Mouse (Mus musculus): ENCODE results near the gene Ccdc84. TPM values are rescaled to one million over a fixed set of nuclear protein-coding genes. Genes with fewer than 3 reads are reported as not detected.
"Not testable (repeated sequence)": the region's sequence is repeated elsewhere in the genome, so short reads cannot be mapped to it uniquely, and the experiment has no call there.

Gene Ccdc84
- polyA plus RNA-seq (2014; fragmentation: Nextera tagmentation; extraction: Ambion mirVana): 27.1 and 29.3 TPM in 2 replicates

- Histone ChIP-seq H3K4me3 (ENCODE audit: low read depth, low read length) (peak within 1 kb of the TSS; percentile 77), H3K27ac (ENCODE audit: low read depth) (peak within 1 kb of the TSS; percentile 64; the same call in 1 of the 2 replicates), H3K4me1 (replicated peaks; ENCODE audit: control insufficient read depth, insufficient read depth, low read length) (peaks cover 6% of the 10 kb centered on the region; the same call in 1 of the 2 replicates), H3K36me3 (ENCODE audit: control insufficient read depth, insufficient read depth, low read length) (peaks cover 15% of the 10 kb centered on the region), H3K9ac (ENCODE audit: low read length) (peak within 1 kb of the TSS; percentile 78), H3K9me3 (ENCODE audit: control insufficient read depth, low read length) (no peaks in the 10 kb centered on the region), H3K27me3 (replicated peaks; ENCODE audit: control insufficient read depth, insufficient read depth, low read length) (no peaks in the 10 kb centered on the region), H3K4me2 (ENCODE audit: low read length) (peak within 1 kb of the TSS; percentile 84)
- 75% methylated on average over 14 of the region's 14 CpGs for WGBS
- no peak for ATAC-seq (replicated peaks; ENCODE audit: low FRiP score, low TSS enrichment, low read depth)
- DNase-seq (ENCODE audit: low spot score): no peak
Observed at GRCm38 (mm10) chr9:44418519-44419385, at the start of gene Ccdc84. TSS of gene Ccdc84 (minus strand) at chr9:44418569.

GRCm38 (mm10) chr9:44461950-44462349 lies 43.6 kb upstream of the Ccdc84 start:
- Histone ChIP-seq H3K4me3 (ENCODE audit: low read depth, low read length) (no peak overlapping the region), H3K27ac (ENCODE audit: low read depth) (no peak overlapping the region), H3K4me2 (ENCODE audit: low read length) (no peak overlapping the region), H3K9ac (ENCODE audit: low read length) (no peak overlapping the region), H3K9me3 (ENCODE audit: control insufficient read depth, low read length) (no peaks in the 10 kb centered on the region), H3K4me1 (replicated peaks; ENCODE audit: control insufficient read depth, insufficient read depth, low read length) (0 out of 2 replicates have a peak, but pooled peaks cover 4% of the 10 kb centered on the region), H3K27me3 (replicated peaks; ENCODE audit: control insufficient read depth, insufficient read depth, low read length) (no peaks in the 10 kb centered on the region), H3K36me3 (ENCODE audit: control insufficient read depth, insufficient read depth, low read length) (no peaks in the 10 kb centered on the region)
- DNase-seq (ENCODE audit: low spot score): no peak
- no peak for ATAC-seq (replicated peaks; ENCODE audit: low FRiP score, low TSS enrichment, low read depth)
- 83% methylated on average over 5 of the region's 5 CpGs for WGBS

- H3K9ac ChIP-seq (ENCODE audit: low read length): no peak overlapping the region
- ATAC-seq (replicated peaks; ENCODE audit: low FRiP score, low TSS enrichment, low read depth): 0 out of 2 replicates have a peak, but pooled peaks have one; percentile 38
- 4% methylated on average over 11 of the region's 11 CpGs for WGBS
Observed at GRCm38 (mm10) chr9:44457035-44457742, 38.8 kb upstream of the Ccdc84 start.

GRCm38 (mm10) chr9:44454891-44455220 lies 36.5 kb upstream of the Ccdc84 start, which contains the start of gene Upk2:
TSS of gene Upk2 (minus strand) at chr9:44454976.
- no peaks in the 10 kb centered on the region for H3K36me3 ChIP-seq (ENCODE audit: control insufficient read depth, insufficient read depth, low read length)
- no peaks in the 10 kb centered on the region for H3K27me3 ChIP-seq (replicated peaks; ENCODE audit: control insufficient read depth, insufficient read depth, low read length)
- no peak within 1 kb of the TSS for H3K9ac ChIP-seq (ENCODE audit: low read length)
- DNase-seq (ENCODE audit: low spot score): no peak
- 0 out of 2 replicates have a peak, but pooled peaks cover 4% of the 10 kb centered on the region for H3K4me1 ChIP-seq (replicated peaks; ENCODE audit: control insufficient read depth, insufficient read depth, low read length)
- ATAC-seq (replicated peaks; ENCODE audit: low FRiP score, low TSS enrichment, low read depth): 0 out of 2 replicates have a peak, but pooled peaks have one; percentile 24
- no peaks in the 10 kb centered on the region for H3K9me3 ChIP-seq (ENCODE audit: control insufficient read depth, low read length)
- WGBS: 25% methylated on average over 4 of the region's 4 CpGs
- H3K4me2 ChIP-seq (ENCODE audit: low read length): no peak within 1 kb of the TSS
- H3K4me3 ChIP-seq (ENCODE audit: low read depth, low read length): no peak within 1 kb of the TSS
- no peak within 1 kb of the TSS for H3K27ac ChIP-seq (ENCODE audit: low read depth)

More at GRCm38 (mm10) chr9:44457035-44457742, 38.8 kb upstream of the Ccdc84 start:
- H3K36me3 ChIP-seq (ENCODE audit: control insufficient read depth, insufficient read depth, low read length): no peaks in the 10 kb centered on the region
- no peaks in the 10 kb centered on the region for H3K27me3 ChIP-seq (replicated peaks; ENCODE audit: control insufficient read depth, insufficient read depth, low read length)
- no peaks in the 10 kb centered on the region for H3K9me3 ChIP-seq (ENCODE audit: control insufficient read depth, low read length)
- H3K27ac ChIP-seq (ENCODE audit: low read depth): no peak overlapping the region
- peak; percentile 69 for DNase-seq (ENCODE audit: low spot score)
- 0 out of 2 replicates have a peak, but pooled peaks cover 4% of the 10 kb centered on the region for H3K4me1 ChIP-seq (replicated peaks; ENCODE audit: control insufficient read depth, insufficient read depth, low read length)
- H3K4me3 ChIP-seq (ENCODE audit: low read depth, low read length): no peak overlapping the region
- no peak overlapping the region for H3K4me2 ChIP-seq (ENCODE audit: low read length)

- no peaks in the 10 kb centered on the region for H3K27me3 ChIP-seq (replicated peaks; ENCODE audit: control insufficient read depth, insufficient read depth, low read length)
- no peak overlapping the region for H3K4me3 ChIP-seq (ENCODE audit: low read depth, low read length)
- H3K4me2 ChIP-seq (ENCODE audit: low read length): no peak overlapping the region
- no peaks in the 10 kb centered on the region for H3K9me3 ChIP-seq (ENCODE audit: control insufficient read depth, low read length)
- no peaks in the 10 kb centered on the region for H3K36me3 ChIP-seq (ENCODE audit: control insufficient read depth, insufficient read depth, low read length)
- H3K9ac ChIP-seq (ENCODE audit: low read length): no peak overlapping the region
- H3K27ac ChIP-seq (ENCODE audit: low read depth): no peak overlapping the region
- H3K4me1 ChIP-seq (replicated peaks; ENCODE audit: control insufficient read depth, insufficient read depth, low read length): 0 out of 2 replicates have a peak, but pooled peaks cover 4% of the 10 kb centered on the region
- WGBS: 7% methylated on average over 14 of the region's 14 CpGs
- ATAC-seq (replicated peaks; ENCODE audit: low FRiP score, low TSS enrichment, low read depth): peak; percentile 79
- DNase-seq (ENCODE audit: low spot score): peak; percentile 95
Observed at GRCm38 (mm10) chr9:44454132-44454890, 35.9 kb upstream of the Ccdc84 start.

GRCm38 (mm10) chr9:44450387-44450786 lies 32.0 kb upstream of the Ccdc84 start:
- Histone ChIP-seq H3K9ac (ENCODE audit: low read length) (no peak overlapping the region), H3K4me1 (replicated peaks; ENCODE audit: control insufficient read depth, insufficient read depth, low read length) (no peaks in the 10 kb centered on the region), H3K27ac (ENCODE audit: low read depth) (no peak overlapping the region), H3K4me3 (ENCODE audit: low read depth, low read length) (no peak overlapping the region), H3K27me3 (replicated peaks; ENCODE audit: control insufficient read depth, insufficient read depth, low read length) (no peaks in the 10 kb centered on the region), H3K36me3 (ENCODE audit: control insufficient read depth, insufficient read depth, low read length) (no peaks in the 10 kb centered on the region), H3K4me2 (ENCODE audit: low read length) (no peak overlapping the region), H3K9me3 (ENCODE audit: control insufficient read depth, low read length) (no peaks in the 10 kb centered on the region)
- ATAC-seq (replicated peaks; ENCODE audit: low FRiP score, low TSS enrichment, low read depth) (no peak), DNase-seq (ENCODE audit: low spot score) (no peak)

GRCm38 (mm10) chr9:44444402-44445025 lies 26.1 kb upstream of the Ccdc84 start:
- DNase-seq (ENCODE audit: low spot score): not testable (repeated sequence)

GRCm38 (mm10) chr9:44440961-44441360 lies 22.6 kb upstream of the Ccdc84 start, which contains the start of gene Foxr1:
TSS of gene Foxr1 (minus strand) at chr9:44441136.
- DNase-seq (ENCODE audit: low spot score): no peak
- WGBS: 71% methylated on average over 19 of the region's 19 CpGs

More at GRCm38 (mm10) chr9:44444402-44445025, 26.1 kb upstream of the Ccdc84 start:
- not testable (repeated sequence) for H3K9me3 ChIP-seq (ENCODE audit: control insufficient read depth, low read length); H3K4me1 ChIP-seq (replicated peaks; ENCODE audit: control insufficient read depth, insufficient read depth, low read length); H3K9ac ChIP-seq (ENCODE audit: low read length); H3K36me3 ChIP-seq (ENCODE audit: control insufficient read depth, insufficient read depth, low read length); ATAC-seq (replicated peaks; ENCODE audit: low FRiP score, low TSS enrichment, low read depth); H3K27ac ChIP-seq (ENCODE audit: low read depth); H3K4me2 ChIP-seq (ENCODE audit: low read length); H3K4me3 ChIP-seq (ENCODE audit: low read depth, low read length); H3K27me3 ChIP-seq (replicated peaks; ENCODE audit: control insufficient read depth, insufficient read depth, low read length)
- 87% methylated on average over 7 of the region's 7 CpGs for WGBS

More at GRCm38 (mm10) chr9:44440961-44441360, 22.6 kb upstream of the Ccdc84 start, which contains the start of gene Foxr1:
- H3K27ac ChIP-seq (ENCODE audit: low read depth): no peak within 1 kb of the TSS
- ATAC-seq (replicated peaks; ENCODE audit: low FRiP score, low TSS enrichment, low read depth): no peak
- H3K4me1 ChIP-seq (replicated peaks; ENCODE audit: control insufficient read depth, insufficient read depth, low read length): no peaks in the 10 kb centered on the region
- no peaks in the 10 kb centered on the region for H3K27me3 ChIP-seq (replicated peaks; ENCODE audit: control insufficient read depth, insufficient read depth, low read length)
- no peak within 1 kb of the TSS for H3K9ac ChIP-seq (ENCODE audit: low read length)
- no peak within 1 kb of the TSS for H3K4me3 ChIP-seq (ENCODE audit: low read depth, low read length)
- H3K4me2 ChIP-seq (ENCODE audit: low read length): no peak within 1 kb of the TSS
- no peaks in the 10 kb centered on the region for H3K36me3 ChIP-seq (ENCODE audit: control insufficient read depth, insufficient read depth, low read length)
- H3K9me3 ChIP-seq (ENCODE audit: control insufficient read depth, low read length): no peaks in the 10 kb centered on the region
